Mouse (Mus musculus) frontal cortex, postnatal 25 days (tissue): ENCODE measurements around the gene Zmat5.

Experiments used
- DNase-seq, 2 experiments: peaks; one replicate each; pipeline ENCODE4 v3.0.0; 2022; ENCODE audit warnings: low spot score in 2 of 2

Zmat5 gene

GRCm38 (mm10) chr11:4780927-4781326 lies 76.4 kb downstream of the Zmat5 start:
- DNase-seq = no peak

DNA sequence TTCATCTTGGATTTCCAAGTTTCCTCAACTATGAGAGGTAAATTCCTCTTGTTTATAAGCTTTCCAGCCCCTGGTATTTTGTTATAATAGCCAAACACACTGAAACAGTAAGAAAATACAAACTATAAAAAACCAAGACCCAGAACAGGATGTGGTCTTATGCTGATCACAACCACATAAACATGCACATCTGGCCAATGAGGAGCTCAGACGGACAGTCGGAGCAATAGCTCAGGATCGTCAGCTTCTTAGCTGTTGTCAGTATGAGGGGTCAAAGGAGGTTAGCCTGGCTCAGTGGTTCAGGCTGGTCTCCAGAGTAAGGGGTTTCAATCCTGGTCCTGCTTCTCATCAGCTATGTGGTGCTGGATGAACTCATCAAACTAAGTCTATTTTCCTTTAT lies 78.6 kb downstream of the Zmat5 start:
- DNase-seq = no peak

- no peak for DNase-seq
Observed at GRCm38 (mm10) chr11:4784629-4785142, 80.2 kb downstream of the Zmat5 start.
